Mouse (Mus musculus): ENCODE measurements around the gene Epn2.

DNA sequence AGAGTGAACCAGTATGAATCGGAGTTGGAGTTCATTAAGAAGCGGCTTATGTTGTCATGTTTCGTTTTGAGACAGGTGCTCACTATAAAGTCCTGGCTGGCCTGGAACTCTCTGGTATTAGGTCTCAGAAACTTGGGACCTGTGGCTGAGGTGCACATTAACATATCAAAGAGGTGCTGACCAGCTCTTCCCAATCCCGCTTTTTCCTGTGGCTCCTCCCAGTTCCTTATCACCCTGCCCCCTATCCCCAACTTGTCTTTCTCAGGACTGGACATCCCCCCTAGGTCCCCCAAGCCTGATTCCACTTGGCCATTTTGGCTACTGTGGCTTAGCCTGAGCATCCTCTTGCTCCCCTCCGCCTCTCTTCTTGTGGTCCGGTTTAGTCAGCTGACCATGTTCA is 4.6 kb upstream of the Epn2 start:
- TF ChIP-seq CTCF (IDR thresholded peaks at IDR 0.05; ENCODE audit: borderline replicate concordance, extremely low read depth, insufficient read depth, insufficient read length) (no peak), POLR2A (IDR thresholded peaks at IDR 0.05; ENCODE audit: borderline replicate concordance, extremely low read depth, insufficient read depth, insufficient read length, poor library complexity, severe bottlenecking) (no peak)

Data from brain, embryonic 14.5 days (tissue).